Mouse (Mus musculus) kidney, adult 2 months (tissue): ENCODE measurements around the gene Fam214a.

Experiments used
- CTCF ChIP-seq: fragments of 200-500 bp; conservative IDR thresholded peaks from 2 replicates; pipeline ENCODE4 v1.5.1; 2011; ENCODE audit warnings: low read depth, mild to moderate bottlenecking, control low read depth, low read length, moderate library complexity, mixed read lengths; ENCODE audit not compliant: insufficient read depth, insufficient read length
- POLR2A ChIP-seq: fragments of 200-500 bp; IDR thresholded peaks from one replicate; pipeline ENCODE4 v1.6.1; 2011; ENCODE audit warnings: low read depth, low read length, control low read depth

- TF ChIP-seq CTCF (no peak), POLR2A (no peak)
Observed at GRCm38 (mm10) chr9:74960630-74961029, 7.9 kb downstream of the Fam214a start.
